Mouse (Mus musculus) embryonic facial prominence, embryonic 10.5 days (tissue): ENCODE data around the gene Hist1h3e. TPM values are rescaled to one million over a fixed set of nuclear protein-coding genes. Genes with fewer than 3 reads are reported as not detected.
"Not testable (repeated sequence)": the region's sequence is repeated elsewhere in the genome, so short reads cannot be mapped to it uniquely, and the experiment has no call there.

ENCODE experiments used
- DNase-seq: peaks from one replicate; pipeline ENCODE4 v3.0.0-alpha.2; 2017; ENCODE audit warnings: low spot score
- H3K27ac ChIP-seq: fragments of 300-500 bp; sonication (generic); replicated peaks from 2 replicates; pipeline ENCODE4 v1.5.1; 2016; ENCODE audit warnings: mild to moderate bottlenecking
- H3K27me3 ChIP-seq: fragments of 300-500 bp; sonication (generic); replicated peaks from 2 replicates; pipeline ENCODE4 v1.6.1; 2016; ENCODE audit warnings: low read depth, mild to moderate bottlenecking; ENCODE audit not compliant: poor library complexity, severe bottlenecking
- H3K36me3 ChIP-seq: fragments of 300-500 bp; sonication (generic); replicated peaks from 2 replicates; pipeline ENCODE4 v1.6.1; 2016; ENCODE audit warnings: mild to moderate bottlenecking, moderate library complexity
- H3K4me1 ChIP-seq: fragments of 300-500 bp; sonication (generic); 2 replicates; pipeline ENCODE4 v1.6.1; 2016
- H3K4me3 ChIP-seq: fragments of 300-500 bp; sonication (generic); 2 replicates; pipeline ENCODE4 v1.5.1; 2016; ENCODE audit warnings: mild to moderate bottlenecking, moderate library complexity
- H3K9me3 ChIP-seq: fragments of 300-500 bp; sonication (generic); 2 replicates; pipeline ENCODE4 v1.6.1; 2016; ENCODE audit warnings: mild to moderate bottlenecking
- WGBS: fragments of 180-500 bp; shearing (Covaris S2); methylation state at CpG from one replicate; pipeline ENCODE4 v1.1.7; 2016; 5-methylcytosine and 5-hydroxymethylcytosine counted together
- polyA plus RNA-seq: library from polyadenylated mRNA; unstranded; fragments of >200 nt; fragmentation: Nextera tagmentation; extraction: Ambion mirVana; gene quantifications from 2 replicates; pipeline ENCODE4 v1.2.1, GENCODE M21; 2016

Hist1h3e gene
- polyA plus RNA-seq, 1 experiment from 2014 or later, result 5.8 TPM

- no peaks in the 10 kb centered on the region for H3K9me3 ChIP-seq
- no peak for DNase-seq
- peaks cover 38% of the 10 kb centered on the region for H3K4me1 ChIP-seq
- H3K27me3 ChIP-seq, result no peaks in the 10 kb centered on the region
- H3K27ac ChIP-seq, result peak overlapping the region; percentile 94
- no peaks in the 10 kb centered on the region for H3K36me3 ChIP-seq
- peak overlapping the region; percentile 60 for H3K4me3 ChIP-seq
- 81% methylated on average over 3 of the region's 3 CpGs for WGBS
These were observed 25.0 kb downstream of the Hist1h3e start for GRCm38 (mm10) chr13:23537006-23537710.

DNA sequence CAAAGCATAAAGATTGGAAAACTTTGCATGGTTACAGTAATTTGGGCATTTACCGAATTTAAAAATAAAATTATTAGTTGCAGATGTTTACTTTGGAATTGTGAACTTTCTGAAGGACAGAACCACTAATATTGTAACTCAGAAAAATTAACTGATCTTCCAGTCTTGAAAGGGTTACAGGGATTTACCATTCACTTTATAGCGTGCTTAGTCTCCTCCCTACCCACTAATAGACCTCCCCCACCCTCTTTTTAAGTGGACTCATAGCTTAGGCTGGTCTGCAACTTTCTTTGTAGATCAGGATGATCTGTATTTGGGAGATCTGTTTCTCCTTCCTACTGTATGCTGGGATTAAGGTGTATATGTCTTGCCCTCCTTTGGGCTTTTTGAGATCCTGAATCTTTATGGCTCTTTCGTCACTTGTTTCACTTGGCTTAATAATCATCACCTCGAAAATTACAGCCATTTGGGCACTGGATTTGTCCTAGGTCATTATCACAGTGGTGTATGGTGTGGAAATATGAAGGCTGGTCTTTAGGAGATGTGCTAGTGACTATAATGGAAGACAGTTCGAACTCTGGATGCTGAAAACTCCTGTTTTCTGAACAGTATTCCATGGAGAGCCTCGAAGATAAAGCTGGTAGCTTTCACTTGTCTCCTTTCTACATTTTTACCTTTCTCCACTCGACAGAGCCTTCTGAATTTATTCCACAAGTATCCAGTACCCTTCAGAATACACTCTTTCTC is 25.9 kb downstream of the Hist1h3e start:
- H3K27ac ChIP-seq, result peak overlapping the region; percentile 94
- no peaks in the 10 kb centered on the region for H3K27me3 ChIP-seq
- DNase-seq, result no peak
- peak overlapping the region; percentile 60 for H3K4me3 ChIP-seq
- no peaks in the 10 kb centered on the region for H3K36me3 ChIP-seq
- peaks cover 35% of the 10 kb centered on the region for H3K4me1 ChIP-seq
- no peaks in the 10 kb centered on the region for H3K9me3 ChIP-seq
- 24% methylated on average over 7 of the region's 7 CpGs for WGBS

- not testable (repeated sequence) for H3K36me3 ChIP-seq, H3K9me3 ChIP-seq, H3K27me3 ChIP-seq
- Histone ChIP-seq H3K27ac (peak within 1 kb of the TSS; percentile 94), H3K4me3 (peak within 1 kb of the TSS; percentile 60), H3K4me1 (peaks cover 35% of the 10 kb centered on the region)
- WGBS, result under 1% methylated on average over 53 of the region's 62 CpGs
- peak; percentile 92 for DNase-seq
These were observed 26.8 kb downstream of the Hist1h3e start, which contains the start of gene Hist1h3g for GRCm38 (mm10) chr13:23535137-23536075. TSS of gene Hist1h3g (plus strand) at chr13:23535422.

DNA sequence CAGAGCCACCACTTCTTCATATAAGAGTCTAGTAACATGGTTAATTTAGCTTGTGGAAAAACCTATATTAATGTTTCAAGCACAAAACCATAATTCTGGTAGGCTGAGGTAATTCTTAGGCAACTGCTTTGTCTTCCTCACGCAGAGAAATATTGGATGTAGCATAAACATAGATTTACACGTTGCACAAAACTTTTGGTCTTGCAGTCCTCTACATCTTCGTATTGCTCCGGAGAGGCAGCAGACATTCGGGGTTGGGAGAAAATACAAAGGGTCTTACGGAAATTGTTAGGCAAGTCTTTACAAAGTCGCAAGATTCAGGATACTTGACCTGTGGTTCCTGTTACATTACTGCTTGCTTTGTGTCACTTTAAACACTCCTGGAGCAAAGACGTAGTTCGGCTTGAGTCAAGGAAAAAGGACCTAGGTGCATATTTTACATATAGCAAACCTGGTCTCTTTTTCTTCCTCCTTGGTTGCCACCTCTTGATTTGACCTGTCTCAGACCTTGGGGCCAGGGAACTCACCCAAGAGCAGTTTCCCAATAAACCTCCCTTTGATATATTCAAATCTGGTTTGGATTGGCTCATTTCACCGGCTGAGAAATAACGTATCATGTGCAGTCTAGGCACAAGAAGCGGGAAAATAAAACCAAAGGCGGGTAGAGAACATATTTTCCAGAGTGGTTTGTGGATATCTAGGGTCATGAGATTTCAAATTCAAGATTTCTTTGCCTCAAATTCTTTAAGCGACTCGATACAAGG is 27.6 kb downstream of the Hist1h3e start:
- peak; percentile 59 for DNase-seq
- Histone ChIP-seq H3K4me1 (peaks cover 36% of the 10 kb centered on the region), H3K27me3 (no peaks in the 10 kb centered on the region), H3K4me3 (peak overlapping the region; percentile 60), H3K36me3 (no peaks in the 10 kb centered on the region), H3K27ac (peak overlapping the region; percentile 94), H3K9me3 (no peaks in the 10 kb centered on the region)
- WGBS, result under 1% methylated on average over 15 of the region's 15 CpGs

GRCm38 (mm10) chr13:23533560-23534367 is 28.4 kb downstream of the Hist1h3e start, which contains the start of gene Hist1h2af:
TSS of gene Hist1h2af (plus strand) at chr13:23533906.
- DNase-seq, result peak; percentile 84
- under 1% methylated on average over 33 of the region's 53 CpGs for WGBS
- H3K9me3 ChIP-seq, H3K36me3 ChIP-seq, H3K27me3 ChIP-seq: not testable (repeated sequence)
- peaks cover 43% of the 10 kb centered on the region for H3K4me1 ChIP-seq
- H3K27ac ChIP-seq, result peak within 1 kb of the TSS; percentile 94
- H3K4me3 ChIP-seq, result peak within 1 kb of the TSS; percentile 60

GRCm38 (mm10) chr13:23532262-23533075 is 29.7 kb downstream of the Hist1h3e start:
- Histone ChIP-seq H3K27me3 (no peaks in the 10 kb centered on the region), H3K9me3 (no peaks in the 10 kb centered on the region), H3K4me1 (peaks cover 35% of the 10 kb centered on the region), H3K4me3 (peak overlapping the region; percentile 60), H3K36me3 (no peaks in the 10 kb centered on the region), H3K27ac (peak overlapping the region; percentile 94)
- 26% methylated on average over 9 of the region's 9 CpGs for WGBS
- peak; percentile 53 for DNase-seq

DNA sequence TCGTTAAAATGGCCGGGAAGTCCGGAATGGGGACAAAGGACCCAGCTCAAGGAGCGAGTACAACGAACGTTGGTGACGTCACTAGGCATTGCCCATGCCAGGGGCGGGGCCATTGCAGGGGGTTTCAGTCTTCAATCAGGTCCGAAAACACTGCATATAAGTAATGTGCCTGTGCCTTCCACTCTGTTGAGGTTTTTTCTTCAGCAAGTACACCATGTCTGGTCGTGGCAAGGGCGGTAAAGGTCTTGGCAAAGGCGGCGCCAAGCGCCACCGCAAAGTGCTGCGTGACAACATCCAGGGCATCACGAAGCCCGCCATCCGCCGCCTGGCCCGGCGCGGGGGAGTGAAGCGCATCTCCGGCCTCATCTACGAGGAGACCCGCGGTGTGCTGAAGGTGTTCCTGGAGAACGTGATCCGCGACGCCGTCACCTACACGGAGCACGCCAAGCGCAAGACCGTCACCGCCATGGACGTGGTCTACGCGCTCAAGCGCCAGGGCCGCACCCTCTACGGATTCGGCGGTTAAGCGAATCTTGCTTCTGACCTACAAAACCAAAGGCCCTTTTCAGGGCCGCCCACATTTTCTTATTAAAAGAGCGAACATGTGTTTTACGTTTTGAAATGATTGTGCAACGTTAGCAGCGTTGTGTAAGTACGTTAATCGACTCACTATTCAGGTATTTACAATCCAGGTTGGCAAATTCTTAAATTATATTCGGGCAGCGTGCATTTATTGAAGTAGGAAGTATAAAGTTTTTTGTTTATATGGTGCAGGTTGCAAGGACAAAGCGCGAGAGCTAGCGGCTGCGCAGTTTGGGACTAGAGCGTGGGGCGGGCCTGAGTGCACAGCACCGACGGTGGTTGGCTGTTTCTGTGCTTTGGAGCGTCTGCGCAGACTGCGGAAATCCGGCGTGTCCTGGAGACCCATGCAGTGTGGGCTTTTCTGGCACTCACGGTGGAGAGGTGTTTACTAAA is 31.0 kb downstream of the Hist1h3e start, which contains the start of gene Hist1h4h:
Hist1h4h (plus strand) TSS at position 150 of the 975 bp plus-strand sequence.
- peak within 1 kb of the TSS; percentile 60 for H3K4me3 ChIP-seq
- WGBS, result under 1% methylated on average over 67 of the region's 70 CpGs
- peaks cover 31% of the 10 kb centered on the region for H3K4me1 ChIP-seq
- H3K36me3 ChIP-seq, result no peaks in the 10 kb centered on the region
- peak within 1 kb of the TSS; percentile 94 for H3K27ac ChIP-seq
- DNase-seq, result peak; percentile 95
- H3K27me3 ChIP-seq, result no peaks in the 10 kb centered on the region
- no peaks in the 10 kb centered on the region for H3K9me3 ChIP-seq

- H3K4me3 ChIP-seq, result peak overlapping the region; percentile 60
- peak overlapping the region; percentile 94 for H3K27ac ChIP-seq
- peaks cover 34% of the 10 kb centered on the region for H3K4me1 ChIP-seq
- no peaks in the 10 kb centered on the region for H3K27me3 ChIP-seq
- DNase-seq, result peak; percentile 66
- H3K36me3 ChIP-seq, result no peaks in the 10 kb centered on the region
- no peaks in the 10 kb centered on the region for H3K9me3 ChIP-seq
- WGBS, result under 1% methylated on average over 20 of the region's 20 CpGs
These were observed 31.8 kb downstream of the Hist1h3e start for GRCm38 (mm10) chr13:23530181-23530900.

- Histone ChIP-seq H3K27ac (peak overlapping the region; percentile 94), H3K9me3 (no peaks in the 10 kb centered on the region), H3K36me3 (no peaks in the 10 kb centered on the region), H3K27me3 (no peaks in the 10 kb centered on the region), H3K4me1 (peaks cover 37% of the 10 kb centered on the region), H3K4me3 (peak overlapping the region; percentile 60)
- WGBS, result 49% methylated on average over 2 of the region's 2 CpGs
- DNase-seq, result no peak
These were observed 32.5 kb downstream of the Hist1h3e start for GRCm38 (mm10) chr13:23529480-23530165.
